Mouse (Mus musculus): Measurements from ENCODE around the gene Tmtc4.

DNA sequence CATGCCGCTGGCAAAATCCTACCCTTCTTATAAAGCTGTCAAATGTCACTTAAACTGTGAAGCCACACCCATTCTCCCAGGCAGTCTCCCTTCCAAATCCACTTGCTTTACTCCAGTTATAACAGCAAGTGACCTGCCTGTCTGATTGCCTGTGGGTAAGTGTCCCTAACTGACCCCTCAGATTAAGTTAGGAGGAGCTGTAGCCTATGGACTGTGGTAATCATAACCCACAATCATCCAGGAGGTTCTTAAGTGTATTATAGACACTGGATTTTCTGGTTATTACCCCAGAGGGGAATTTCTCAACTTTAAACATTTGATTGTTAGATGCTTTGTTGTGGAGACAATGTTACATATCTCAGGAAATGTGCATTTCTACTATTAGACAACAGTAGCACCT, 31.3 kb downstream of the Tmtc4 start:
- TF ChIP-seq POLR2A (IDR thresholded peaks at IDR 0.05; ENCODE audit: low read depth, low read length), result no peak
- TF ChIP-seq MYC (IDR thresholded peaks at IDR 0.05; ENCODE audit: low read depth, low read length), result no peak
- TF ChIP-seq MEF2A (IDR thresholded peaks at IDR 0.05; ENCODE audit: borderline replicate concordance, low read depth, low read length), result no peak
- no peak for TF ChIP-seq MXI1 (IDR thresholded peaks at IDR 0.05; ENCODE audit: low read depth, low read length)
- no peak for TF ChIP-seq MAX (IDR thresholded peaks at IDR 0.05; ENCODE audit: low read length)
- no peak for TF ChIP-seq SIN3A (IDR thresholded peaks at IDR 0.05; ENCODE audit: low read length)
- TF ChIP-seq CTCF (conservative IDR thresholded peaks at IDR 0.05 in 1 of 2, IDR thresholded peaks at IDR 0.05 in 1 of 2; ENCODE audit: low read depth in 2 of 2, low read length in 2 of 2), result no peak
- no peak for TF ChIP-seq USF2 (conservative IDR thresholded peaks at IDR 0.05; ENCODE audit: low read depth, low read length)
- no peak for TF ChIP-seq GABPA (IDR thresholded peaks at IDR 0.05; ENCODE audit: insufficient replicate concordance, low read depth, low read length)
- no peak for TF ChIP-seq E2F4 (IDR thresholded peaks at IDR 0.05; ENCODE audit: insufficient replicate concordance, low read depth, low read length)

Measured in CH12.LX (cell line).